Mouse (Mus musculus) CH12F3 (cell line): ENCODE data around the gene Nrip1.
"Not testable (repeated sequence)": the region's sequence is repeated elsewhere in the genome, so short reads cannot be mapped to it uniquely, and the experiment has no call there.

Source experiments
- in situ Hi-C: fragments of 300-500 bp; cut with MboI; formaldehyde crosslinking; loops from 2 replicates; pipeline ENCODE4 v1.14.3; 2020; ENCODE audit warnings: low sequenced_read_pairs

Nrip1 gene

GRCm38 (mm10) chr16:76373671-76374091 is at the start of gene Nrip1:
Nrip1 (minus strand) TSS chr16:76373827.
- in situ Hi-C loops = no loop called here

GRCm38 (mm10) chr16:76422531-76422930 is 48.9 kb upstream of the Nrip1 start:
- in situ Hi-C loops = no loop called here

- in situ Hi-C loops = no loop called here
Measured at GRCm38 (mm10) chr16:76419849-76420248, 46.2 kb upstream of the Nrip1 start.

GRCm38 (mm10) chr16:76416477-76416876 is 42.9 kb upstream of the Nrip1 start:
- in situ Hi-C loops = no loop called here

GRCm38 (mm10) chr16:76416060-76416438 is 42.4 kb upstream of the Nrip1 start:
- in situ Hi-C loops = no loop called here

- in situ Hi-C loops = no loop called here
Measured at GRCm38 (mm10) chr16:76415407-76416059, 41.9 kb upstream of the Nrip1 start.

- in situ Hi-C loops = no loop called here
Measured at GRCm38 (mm10) chr16:76414528-76414927, 40.9 kb upstream of the Nrip1 start.

- in situ Hi-C loops = no loop called here
Measured at GRCm38 (mm10) chr16:76413581-76413980, 40.0 kb upstream of the Nrip1 start.

GRCm38 (mm10) chr16:76409355-76409722 is 35.7 kb upstream of the Nrip1 start:
- in situ Hi-C loops = no loop called here

- in situ Hi-C loops = no loop called here
Measured at GRCm38 (mm10) chr16:76408696-76409354, 35.2 kb upstream of the Nrip1 start.

- in situ Hi-C loops = no loop called here
Measured at GRCm38 (mm10) chr16:76408241-76408640, 34.6 kb upstream of the Nrip1 start.

- in situ Hi-C loops = no loop called here
Measured at GRCm38 (mm10) chr16:76407321-76407920, 33.8 kb upstream of the Nrip1 start.

- in situ Hi-C loops = no loop called here
Measured at GRCm38 (mm10) chr16:76406897-76407296, 33.3 kb upstream of the Nrip1 start.

GRCm38 (mm10) chr16:76406319-76406718 is 32.7 kb upstream of the Nrip1 start:
- in situ Hi-C loops = no loop called here

- in situ Hi-C loops = not testable (repeated sequence)
Measured at GRCm38 (mm10) chr16:76403305-76403704, 29.7 kb upstream of the Nrip1 start.

- in situ Hi-C loops = no loop called here
Measured at GRCm38 (mm10) chr16:76396512-76396911, 22.9 kb upstream of the Nrip1 start.

- in situ Hi-C loops = no loop called here
Measured at GRCm38 (mm10) chr16:76393267-76393666, 19.6 kb upstream of the Nrip1 start.

- in situ Hi-C loops = no loop called here
Measured at GRCm38 (mm10) chr16:76386496-76386895, 12.9 kb upstream of the Nrip1 start.

GRCm38 (mm10) chr16:76386071-76386470 is 12.4 kb upstream of the Nrip1 start:
- in situ Hi-C loops = no loop called here

- in situ Hi-C loops = no loop called here
Measured at GRCm38 (mm10) chr16:76377211-76377610, 3.6 kb upstream of the Nrip1 start.

GRCm38 (mm10) chr16:76376661-76377060 is 3.0 kb upstream of the Nrip1 start:
- in situ Hi-C loops = no loop called here

- in situ Hi-C loops = no loop called here
Measured at GRCm38 (mm10) chr16:76372941-76373561, 576 bp downstream of the Nrip1 start.
